Mouse (Mus musculus) cerebellum, adult 9-10 months (tissue): ENCODE measurements at regions not wholly inside any gene's neighbourhood (a gene's known extent, or its start where the extent isn't known, plus 50 kb on each side); places are given as distances from the start of the nearest gene placed in this dataset.

Source experiments
- DNase-seq: peaks from one replicate; pipeline ENCODE4 v3.0.0; 2022

DNA sequence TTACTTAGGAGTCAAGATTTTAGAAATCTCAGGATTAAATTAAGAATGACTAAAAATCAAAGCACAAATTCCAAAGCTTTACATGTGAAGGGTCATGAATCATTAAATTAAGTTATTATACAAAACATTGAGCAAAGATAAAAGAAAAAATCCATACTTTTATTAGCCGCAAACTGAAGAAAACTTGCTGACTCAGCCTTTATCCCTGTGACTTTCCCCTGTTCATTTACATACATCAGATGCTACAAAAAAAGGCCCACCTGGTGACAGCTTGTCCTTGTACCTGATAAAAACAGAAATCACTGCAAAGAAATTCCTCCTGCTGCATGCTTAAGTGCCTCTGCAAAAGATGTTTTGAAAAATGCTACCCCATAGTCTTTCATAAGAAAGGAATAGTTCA lies 2555.9 kb upstream of the Pcdh20 start:
- DNase-seq = no peak

GRCm38 (mm10) chr14:91020099-91020498 lies 2548.9 kb upstream of the Pcdh20 start:
- DNase-seq = no peak

- DNase-seq = peak; percentile 9
Observed at GRCm38 (mm10) chr14:91014712-91015111, 2543.5 kb upstream of the Pcdh20 start.
